In genomic region chr7:74021771-74022170, GRCm38 (mm10) we compare ENCODE assay signal across 21 mouse cellular contexts. TPM values are rescaled to one million over a fixed set of nuclear protein-coding genes. Genes with fewer than 3 reads are reported as not detected.
DNase-seq lines count a peak whose midpoint lies in the region; ATAC-seq lines count a peak whose summit lies in the region.
"Had no signal": no experiment of that assay in that cellular context is flagged by ENCODE, and none has a peak within 500 bp of the region (broad histone marks: within the 10 kb centered on the region; RNA-seq: fewer than 3 reads in every experiment).

No protein-coding gene starts in this region.

- H3K4me3 ChIP-seq in lung, embryonic 16.5 days (ENCODE audit: low read length), result no peak overlapping the region
- H3K4me3 ChIP-seq: embryonic facial prominence, embryonic 10.5 days; forebrain, embryonic 13.5 days; heart, adult 2 months; heart, embryonic 13.5 days; hindbrain, embryonic 13.5 days had no signal

- H3K9ac ChIP-seq in lung, embryonic 16.5 days (ENCODE audit: low read length), result no peak overlapping the region
- H3K9ac ChIP-seq: forebrain, embryonic 13.5 days; forebrain, postnatal 0 days; heart, embryonic 13.5 days; hindbrain, embryonic 13.5 days had no signal

- WGBS in lung, embryonic 16.5 days, result 54% methylated on average over 6 of the region's 6 CpGs

- peak; percentile 7 for DNase-seq in adrenal gland, postnatal 10 days
- DNase-seq in adrenal gland, postnatal 4 days (ENCODE audit: low spot score in 2 of 2), result no peak
- DNase-seq in kidney, postnatal 10 days, result peak; percentile 37
- DNase-seq in kidney, postnatal 4 days, result no peak
- DNase-seq in lung, adult 18-20 months, result no peak
- DNase-seq in testis, postnatal 10 days (ENCODE audit: low spot score), result peak; percentile 59
- no peak for DNase-seq in testis, postnatal 14 days (ENCODE audit: low spot score)
- DNase-seq: B cell, adult 2 months; cerebellum, adult 2 months; cerebellum, postnatal 10 days; forebrain, postnatal 0 days; gastrocnemius, postnatal 14 days; heart, adult 2 months had no signal

- H3K27me3 ChIP-seq in lung, embryonic 16.5 days (ENCODE audit: control insufficient read depth, insufficient read depth, low read depth, low read length), result no peaks in the 10 kb centered on the region
- H3K27me3 ChIP-seq: hindbrain, embryonic 13.5 days had no signal

- no peak overlapping the region for H3K4me2 ChIP-seq in lung, embryonic 16.5 days (ENCODE audit: low read depth, low read length)
- H3K4me2 ChIP-seq: forebrain, embryonic 13.5 days; heart, embryonic 13.5 days; hindbrain, embryonic 13.5 days had no signal

- peaks cover 8% of the 10 kb centered on the region for H3K4me1 ChIP-seq in lung, embryonic 16.5 days (replicated peaks; ENCODE audit: control insufficient read depth, insufficient read depth, low read length)
- H3K4me1 ChIP-seq: heart, embryonic 13.5 days had no signal

- 0 out of 2 replicates have a peak, but pooled peaks have one; percentile 53 for ATAC-seq in lung, embryonic 16.5 days (ENCODE audit: low read depth)
- ATAC-seq: CD4-positive, CD25-positive, alpha-beta regulatory T cell, adult 4 months; forebrain, embryonic 13.5 days; forebrain, postnatal 0 days; hindbrain, postnatal 0 days had no signal

- H3K9me3 ChIP-seq in lung, embryonic 16.5 days (ENCODE audit: control insufficient read depth, low read length), result no peaks in the 10 kb centered on the region
- H3K9me3 ChIP-seq: embryonic facial prominence, embryonic 10.5 days; forebrain, embryonic 13.5 days; heart, embryonic 13.5 days; hindbrain, embryonic 13.5 days had no signal

- no peaks in the 10 kb centered on the region for H3K36me3 ChIP-seq in lung, embryonic 16.5 days (ENCODE audit: control insufficient read depth, insufficient read depth, low read length)
- H3K36me3 ChIP-seq: embryonic facial prominence, embryonic 10.5 days; G1E; heart, embryonic 13.5 days; hindbrain, embryonic 13.5 days had no signal

- no peak overlapping the region for H3K27ac ChIP-seq in lung, embryonic 16.5 days (ENCODE audit: low read length)
- H3K27ac ChIP-seq: embryonic facial prominence, embryonic 10.5 days; forebrain, embryonic 13.5 days; heart, adult 2 months; heart, embryonic 13.5 days; hindbrain, embryonic 13.5 days; hindbrain, postnatal 0 days had no signal

RNA-seq across cellular contexts. Expression of gene St8sia2, which starts 8.3 kb away (rescaled TPM):
- total RNA-seq in adrenal gland, postnatal 10 days (2021), result 1 to 10 TPM; 1.4 to 2.4 TPM
- 1 to 10 TPM; 5.9 to 7.1 TPM for total RNA-seq in adrenal gland, postnatal 4 days (2021)
- 5.7 and 8.6 TPM in 2 replicates for polyA plus RNA-seq in lung, embryonic 16.5 days (2015; fragmentation: Nextera tagmentation; extraction: Ambion mirVana)
- polyA plus RNA-seq: CD4-positive, CD25-positive, alpha-beta regulatory T cell, adult 4 months; G1E had no signal

Comparison
In these comparisons a context has a peak if more than half of its experiments do, and no peak if none do; other contexts are left out.
1. DNase-seq: peak in adrenal gland, postnatal 10 days (single experiment), kidney, postnatal 10 days (single experiment) and testis, postnatal 10 days (single experiment); none in adrenal gland, postnatal 4 days (0 of 2), kidney, postnatal 4 days (0 of 2), lung, adult 18-20 months (0 of 2) and testis, postnatal 14 days (single experiment).